In the genomic region with DNA sequence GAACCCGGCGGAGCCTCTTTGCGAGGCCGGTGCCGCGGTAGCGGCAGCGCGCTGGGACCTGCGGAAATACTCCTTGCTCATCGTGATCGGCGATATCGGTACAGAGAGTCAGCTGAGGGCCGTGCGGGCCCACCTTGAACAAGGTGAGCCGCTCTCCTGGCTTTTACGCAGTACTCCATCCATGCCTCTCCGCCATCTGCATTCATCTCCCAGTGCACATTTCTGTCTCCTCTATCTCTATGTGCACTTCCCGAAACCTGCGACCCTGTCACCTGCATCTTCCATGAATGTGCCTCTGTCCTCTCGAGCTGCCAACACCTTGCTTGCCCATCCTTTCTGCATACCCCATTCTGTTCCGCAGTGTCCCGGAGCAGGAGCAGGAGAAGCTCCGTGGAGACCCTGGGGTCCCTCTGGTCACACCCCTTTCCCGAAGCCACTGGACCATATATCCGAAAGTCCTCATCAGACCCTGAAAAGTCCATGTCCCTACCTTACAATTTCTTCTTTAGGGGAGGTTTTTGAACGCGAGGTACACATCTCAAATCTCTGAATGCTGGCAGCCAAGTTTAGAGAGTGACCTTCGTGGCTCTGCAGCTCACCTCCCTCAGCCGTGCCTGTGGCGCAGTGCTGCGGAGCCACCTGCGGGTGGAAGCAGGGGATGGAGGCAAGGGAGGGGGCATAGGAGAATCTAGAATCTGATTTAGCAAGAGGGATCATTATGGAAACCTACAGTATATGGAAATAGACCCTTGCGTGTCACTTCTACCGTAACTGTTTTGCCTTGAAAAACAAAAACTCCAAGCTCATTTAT, we compare ENCODE assay signal across 8 mouse cellular contexts. TPM values are rescaled to one million over a fixed set of nuclear protein-coding genes. Genes with fewer than 3 reads are reported as not detected.
DNase-seq lines count a peak whose midpoint lies in the region; ATAC-seq and TF ChIP-seq lines count a peak whose summit lies in the region.

No protein-coding gene starts in this region.

- no peaks in the 10 kb centered on the region for H3K27me3 ChIP-seq in C2C12 (ENCODE audit: control insufficient read depth, insufficient read depth, insufficient read length)
- H3K27me3 ChIP-seq in hindbrain, postnatal 0 days (ENCODE audit: insufficient read depth, low read length), result no peaks in the 10 kb centered on the region

- DNase-seq in heart, adult 11 months, result peak; percentile 86
- DNase-seq in heart, adult 8-10 months (ENCODE audit: low spot score), result no peak
- DNase-seq in cerebellum, postnatal 14 days, result peak; percentile 30 to 32
- peak; percentile 47 for DNase-seq in hindbrain, postnatal 0 days (ENCODE audit: low spot score)
- DNase-seq in naive thymus-derived CD4-positive, alpha-beta T cell, adult 2 months (ENCODE audit: low read depth), result peak; percentile 35
- DNase-seq in right cerebral cortex, postnatal 36 days (ENCODE audit: low spot score in 2 of 2), result no peak
- no peak for DNase-seq in testis, postnatal 14 days (ENCODE audit: low spot score)

- peaks cover 20% of the 10 kb centered on the region for H3K4me1 ChIP-seq in hindbrain, postnatal 0 days (ENCODE audit: insufficient read depth, low read length)

- H3K79me3 ChIP-seq in C2C12 (ENCODE audit: low read depth), result no peaks in the 10 kb centered on the region

- TF ChIP-seq CTCF in C2C12 (IDR thresholded peaks at IDR 0.05; ENCODE audit: control insufficient read depth, insufficient read depth, insufficient read length), result no peak
- TF ChIP-seq CTCF in hindbrain, postnatal 0 days (IDR thresholded peaks at IDR 0.05; ENCODE audit: low read depth), result peak; percentile 53

- H3K9me3 ChIP-seq in hindbrain, postnatal 0 days (ENCODE audit: low read length), result no peaks in the 10 kb centered on the region

- peak overlapping the region; percentile 31 for H3K4me3 ChIP-seq in C2C12 (ENCODE audit: insufficient read depth, poor library complexity, severe bottlenecking)
- peak overlapping the region; percentile 61 for H3K4me3 ChIP-seq in hindbrain, postnatal 0 days (ENCODE audit: low read length)

- no peak; the same call in 1 of the 2 replicates for ATAC-seq in hindbrain, postnatal 0 days

- peak overlapping the region; percentile 74 for H3K4me2 ChIP-seq in hindbrain, postnatal 0 days (ENCODE audit: low read depth, low read length)

- peak overlapping the region; percentile 47 for H3ac ChIP-seq in C2C12 (ENCODE audit: control insufficient read depth, insufficient read length, low read depth)

- peak overlapping the region; percentile 59 for H3K9ac ChIP-seq in hindbrain, postnatal 0 days (replicated peaks; ENCODE audit: low read length)

- H3K36me3 ChIP-seq in C2C12 (ENCODE audit: control insufficient read depth, insufficient read depth), result no peaks in the 10 kb centered on the region
- H3K36me3 ChIP-seq in hindbrain, postnatal 0 days (ENCODE audit: insufficient read depth, low read length), result no peaks in the 10 kb centered on the region

- H3K27ac ChIP-seq in hindbrain, postnatal 0 days, result peak overlapping the region; percentile 93; the same call in 1 of the 2 replicates

- WGBS in hindbrain, postnatal 0 days, result 3% methylated on average over 34 of the region's 36 CpGs

- no peaks in the 10 kb centered on the region for H3K79me2 ChIP-seq in C2C12 (ENCODE audit: control insufficient read depth, insufficient read depth)

TF ChIP-seq in C2C12, 6 proteins besides CTCF, POLR2A, EP300 and RAD21:
- TF ChIP-seq MYOG (IDR thresholded peaks at IDR 0.05; ENCODE audit: control insufficient read depth, extremely low read depth, insufficient read length), result no peak
- TF ChIP-seq USF1 (IDR thresholded peaks at IDR 0.05; ENCODE audit: low read depth), result no peak
- no peak for TF ChIP-seq FOSL1 (IDR thresholded peaks at IDR 0.05; ENCODE audit: insufficient read depth, low read length, poor library complexity, severe bottlenecking)
- TF ChIP-seq MYOD1 (IDR thresholded peaks at IDR 0.05; ENCODE audit: control insufficient read depth, insufficient read length, low read depth), result no peak
- no peak for TF ChIP-seq CEBPB (IDR thresholded peaks at IDR 0.05; ENCODE audit: low read depth)
- no peak for TF ChIP-seq MAX (IDR thresholded peaks at IDR 0.05)

RNA-seq across cellular contexts. Expression of a gene that starts 0.5 kb away (rescaled TPM):
- 1 to 10 TPM; 4.7 to 6.0 (median 5.2) TPM for total RNA-seq in heart, adult 8-10 months (2022)
- polyA plus RNA-seq in C2C12 (2012; fragmentation: generic; extraction: Trizol), result 23.9 TPM
- 160 and 173 TPM in 2 replicates for total RNA-seq in hindbrain, postnatal 0 days (2014; rRNA removed)
- polyA plus RNA-seq in hindbrain, postnatal 0 days (2015; fragmentation: Nextera tagmentation; extraction: Ambion mirVana), result 70.6 and 72.5 TPM in 2 replicates

RNA-seq across cellular contexts. Expression of a gene that starts 18.7 kb away (rescaled TPM):
- 10 to 100 TPM; 30.3 to 39.2 (median 33.5) TPM for total RNA-seq in heart, adult 8-10 months (2022)
- polyA plus RNA-seq in C2C12 (2012; fragmentation: generic; extraction: Trizol), result 13.3 TPM
- 194 and 277 TPM in 2 replicates for total RNA-seq in hindbrain, postnatal 0 days (2014; rRNA removed)
- 76.4 and 80.9 TPM in 2 replicates for polyA plus RNA-seq in hindbrain, postnatal 0 days (2015; fragmentation: Nextera tagmentation; extraction: Ambion mirVana)

Comparison
In these comparisons a context has a peak if more than half of its experiments do, and no peak if none do; other contexts are left out.
1. DNase-seq: peak in heart, adult 11 months (single experiment), cerebellum, postnatal 14 days (2 of 2), hindbrain, postnatal 0 days (single experiment) and naive thymus-derived CD4-positive, alpha-beta T cell, adult 2 months (single experiment); none in heart, adult 8-10 months (single experiment), right cerebral cortex, postnatal 36 days (0 of 2) and testis, postnatal 14 days (single experiment).
2. RNA of a gene that starts 0.5 kb away (total RNA-seq): 160 to 173 TPM in hindbrain, postnatal 0 days; 4.7 to 6.0 TPM in heart, adult 8-10 months; every median in the first group is over 10 times any median in the second.